Mouse (Mus musculus) midbrain, embryonic 12.5 days (tissue): ENCODE measurements around the gene Akap14. TPM values are rescaled to one million over a fixed set of nuclear protein-coding genes. Genes with fewer than 3 reads are reported as not detected.
"Not testable (repeated sequence)": the region's sequence is repeated elsewhere in the genome, so short reads cannot be mapped to it uniquely, and the experiment has no call there.

Source experiments
- ATAC-seq: fragments of 200-750 bp; cut with Nextera tagmentation; 2 replicates; pipeline ENCODE4 v1.8.0; 2017; ENCODE audit warnings: low read depth, moderate TSS enrichment, moderate library complexity; ENCODE audit not compliant: low FRiP score
- H3K27ac ChIP-seq: fragments of 300-500 bp; sonication (generic); replicated peaks from 2 replicates; pipeline ENCODE4 v1.5.1; 2016; ENCODE audit warnings: mild to moderate bottlenecking
- H3K27me3 ChIP-seq: fragments of 300-500 bp; sonication (generic); 2 replicates; pipeline ENCODE4 v1.6.1; 2016; ENCODE audit warnings: mild to moderate bottlenecking
- H3K36me3 ChIP-seq: fragments of 300-500 bp; sonication (generic); 2 replicates; pipeline ENCODE4 v1.6.1; 2016
- H3K4me1 ChIP-seq: fragments of 300-500 bp; sonication (generic); 2 replicates; pipeline ENCODE4 v1.6.1; 2016
- H3K4me2 ChIP-seq: fragments of 300-500 bp; sonication (generic); replicated peaks from 2 replicates; pipeline ENCODE4 v1.6.1; 2016; ENCODE audit warnings: mild to moderate bottlenecking, moderate library complexity
- H3K4me3 ChIP-seq: fragments of 300-500 bp; sonication (generic); 2 replicates; pipeline ENCODE4 v1.5.1; 2016; ENCODE audit warnings: mild to moderate bottlenecking
- H3K9ac ChIP-seq: fragments of 300-500 bp; sonication (generic); replicated peaks from 2 replicates; pipeline ENCODE4 v1.6.1; 2016; ENCODE audit warnings: mild to moderate bottlenecking, moderate library complexity
- H3K9me3 ChIP-seq: fragments of 300-500 bp; sonication (generic); 2 replicates; pipeline ENCODE4 v1.6.1; 2016; ENCODE audit warnings: mild to moderate bottlenecking
- WGBS: fragments of 180-500 bp; shearing (Covaris S2); methylation state at CpG from one replicate; pipeline ENCODE4 v1.1.7; 2016; 5-methylcytosine and 5-hydroxymethylcytosine counted together
- polyA plus RNA-seq: library from polyadenylated mRNA; unstranded; fragments of >200 nt; fragmentation: Nextera tagmentation; extraction: Ambion mirVana; gene quantifications from 2 replicates; pipeline ENCODE4 v1.2.1, GENCODE M21; 2016

Akap14 gene
- polyA plus RNA-seq, 1 experiment from 2014 or later, result 0.17 TPM

DNA sequence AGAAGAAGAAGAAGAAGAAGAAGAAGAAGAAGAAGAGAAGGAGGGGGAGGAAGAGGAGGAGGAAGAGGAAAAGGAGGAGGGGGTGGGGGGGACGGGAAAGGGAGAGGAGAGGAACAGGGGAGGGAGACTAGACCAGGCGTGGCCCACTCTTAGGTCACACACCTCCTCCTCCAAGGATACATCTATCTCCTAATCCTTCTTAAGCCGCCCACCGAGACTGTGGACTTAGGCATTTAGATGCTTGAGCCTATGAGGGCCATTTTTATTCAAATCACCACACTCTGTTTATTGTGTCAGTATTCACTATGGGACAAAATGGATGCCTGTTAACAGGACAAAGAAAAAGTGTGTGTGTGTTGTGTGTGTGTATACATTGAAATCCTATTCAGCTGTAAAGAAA lies 24.1 kb downstream of the Akap14 start:
- not testable (repeated sequence) for H3K27ac ChIP-seq, H3K9me3 ChIP-seq, H3K4me2 ChIP-seq, H3K4me3 ChIP-seq, H3K27me3 ChIP-seq, H3K4me1 ChIP-seq, H3K9ac ChIP-seq
- ATAC-seq, result peak; percentile 77; the same call in 1 of the 2 replicates
- peaks cover 13% of the 10 kb centered on the region; the same call in 1 of the 2 replicates for H3K36me3 ChIP-seq
- WGBS, result 50% methylated on average over 2 of the region's 4 CpGs

DNA sequence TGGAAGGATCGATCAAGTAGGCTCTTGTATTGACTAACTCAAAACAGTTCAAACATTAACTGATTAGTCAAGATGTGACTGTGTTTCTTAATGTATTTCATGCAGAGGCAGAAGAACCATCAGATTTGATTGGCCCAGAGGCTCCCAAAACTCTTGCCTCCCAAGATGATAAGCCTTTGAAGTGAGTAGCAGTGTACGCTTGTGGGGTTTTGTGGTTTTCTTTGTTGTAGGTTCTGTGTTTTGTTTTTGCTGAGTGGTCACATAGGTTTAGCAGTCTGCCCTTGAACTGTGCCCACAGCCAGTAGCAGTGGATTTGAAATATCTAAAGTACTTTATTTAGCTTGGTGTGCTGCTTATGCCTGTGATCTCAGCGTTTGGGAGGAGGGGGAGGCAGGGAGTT lies 26.9 kb downstream of the Akap14 start:
- WGBS, result 88% methylated on average over 3 of the region's 3 CpGs
- H3K9me3 ChIP-seq, result no peaks in the 10 kb centered on the region
- H3K4me1 ChIP-seq, result no peaks in the 10 kb centered on the region
- no peak for ATAC-seq
- peaks cover 23% of the 10 kb centered on the region; the same call in 1 of the 2 replicates for H3K36me3 ChIP-seq
- no peak overlapping the region for H3K27ac ChIP-seq
- no peak overlapping the region for H3K4me2 ChIP-seq
- no peak overlapping the region for H3K4me3 ChIP-seq
- no peaks in the 10 kb centered on the region for H3K27me3 ChIP-seq
- H3K9ac ChIP-seq, result no peak overlapping the region

- H3K4me2 ChIP-seq, result peak within 1 kb of the TSS; percentile 55
- H3K4me1 ChIP-seq, result peaks cover 9% of the 10 kb centered on the region
- H3K4me3 ChIP-seq, result peak within 1 kb of the TSS; percentile 62
- peak within 1 kb of the TSS; percentile 66 for H3K9ac ChIP-seq
- no peaks in the 10 kb centered on the region for H3K27me3 ChIP-seq
- H3K36me3 ChIP-seq, result no peaks in the 10 kb centered on the region
- H3K27ac ChIP-seq, result peak within 1 kb of the TSS; percentile 70
- peak; percentile 87 for ATAC-seq
- WGBS, result 21% methylated on average over 52 of the region's 58 CpGs
- H3K9me3 ChIP-seq, result no peaks in the 10 kb centered on the region
Observed at GRCm38 (mm10) chrX:37126671-37127358, 41.8 kb downstream of the Akap14 start, which contains the start of gene Nkap. Gene Nkap, plus strand, starts transcription at chrX:37126795.

GRCm38 (mm10) chrX:37125511-37125910 lies 43.1 kb downstream of the Akap14 start:
- no peak overlapping the region for H3K9ac ChIP-seq
- H3K4me2 ChIP-seq, result no peak overlapping the region
- H3K4me3 ChIP-seq, result no peak overlapping the region
- H3K27ac ChIP-seq, result no peak overlapping the region
- 92% methylated on average over 7 of the region's 7 CpGs for WGBS
- H3K4me1 ChIP-seq, result peaks cover 9% of the 10 kb centered on the region
- ATAC-seq, result no peak
- no peaks in the 10 kb centered on the region for H3K36me3 ChIP-seq
- no peaks in the 10 kb centered on the region for H3K9me3 ChIP-seq
- H3K27me3 ChIP-seq, result no peaks in the 10 kb centered on the region

DNA sequence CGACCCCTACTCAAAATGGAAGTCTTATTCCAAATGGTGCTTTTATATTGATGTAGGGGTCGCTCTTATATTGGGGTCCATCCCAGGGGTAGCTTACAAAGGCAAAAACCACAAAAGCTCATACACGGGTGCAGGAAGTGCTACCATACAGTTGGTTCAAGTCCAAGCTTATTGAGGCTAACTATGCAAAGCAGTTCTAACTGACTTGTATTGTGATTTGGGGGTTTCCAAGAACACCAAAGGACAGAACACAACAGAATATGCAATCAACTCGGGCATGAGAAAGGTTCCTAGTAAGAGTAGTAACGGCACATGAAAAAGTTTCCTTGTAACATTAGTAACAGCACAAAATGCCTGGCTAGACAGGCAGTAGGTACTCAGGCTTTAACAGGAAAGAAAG lies 48.4 kb downstream of the Akap14 start:
- peaks cover 19% of the 10 kb centered on the region for H3K27me3 ChIP-seq
- 77% methylated on average over 5 of the region's 5 CpGs for WGBS
- no peaks in the 10 kb centered on the region for H3K9me3 ChIP-seq
- no peak for ATAC-seq
- no peaks in the 10 kb centered on the region for H3K4me1 ChIP-seq
- H3K4me2 ChIP-seq, result no peak overlapping the region
- H3K27ac ChIP-seq, result no peak overlapping the region
- H3K4me3 ChIP-seq, result no peak overlapping the region
- no peak overlapping the region for H3K9ac ChIP-seq
- H3K36me3 ChIP-seq, result no peaks in the 10 kb centered on the region

GRCm38 (mm10) chrX:37119585-37119984 lies 49.1 kb downstream of the Akap14 start:
- Histone ChIP-seq H3K4me3 (no peak overlapping the region), H3K9ac (no peak overlapping the region), H3K36me3 (no peaks in the 10 kb centered on the region), H3K9me3 (no peaks in the 10 kb centered on the region), H3K4me2 (no peak overlapping the region), H3K27ac (no peak overlapping the region), H3K27me3 (peaks cover 20% of the 10 kb centered on the region), H3K4me1 (no peaks in the 10 kb centered on the region)
- no peak for ATAC-seq
- 61% methylated on average over 3 of the region's 3 CpGs for WGBS

DNA sequence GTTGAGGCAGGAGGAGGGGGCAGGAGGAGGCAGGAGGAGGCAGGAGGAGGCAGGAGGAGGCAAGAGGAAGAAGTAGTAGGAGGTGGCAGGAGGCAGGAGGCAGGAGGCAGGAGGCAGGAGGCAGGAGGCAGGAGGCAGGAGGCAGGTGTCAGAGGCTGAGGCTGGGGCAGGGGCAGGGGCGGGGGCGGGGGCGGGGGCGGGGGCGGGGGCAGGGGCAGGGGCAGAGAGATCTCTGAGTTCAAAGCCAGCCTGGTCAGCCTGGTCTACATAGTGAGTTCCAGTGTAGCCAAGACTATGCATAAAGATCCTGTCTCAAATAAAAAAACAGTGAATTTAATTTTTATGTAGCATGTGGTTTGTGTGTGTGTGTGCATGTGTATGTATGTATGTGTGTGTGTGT lies 51.6 kb downstream of the Akap14 start:
- H3K4me3 ChIP-seq, result no peak overlapping the region
- peaks cover 20% of the 10 kb centered on the region for H3K27me3 ChIP-seq
- no peak overlapping the region for H3K9ac ChIP-seq
- no peak; the same call in 1 of the 2 replicates for ATAC-seq
- no CpG with 5 or more reads among the region's 5 CpGs for WGBS
- H3K36me3 ChIP-seq, result no peaks in the 10 kb centered on the region
- no peaks in the 10 kb centered on the region for H3K9me3 ChIP-seq
- H3K4me2 ChIP-seq, result no peak overlapping the region
- H3K27ac ChIP-seq, result no peak overlapping the region
- no peaks in the 10 kb centered on the region for H3K4me1 ChIP-seq

- Histone ChIP-seq H3K36me3 (no peaks in the 10 kb centered on the region), H3K9me3 (no peaks in the 10 kb centered on the region), H3K4me1 (no peaks in the 10 kb centered on the region), H3K27ac (no peak overlapping the region), H3K27me3 (peaks cover 7% of the 10 kb centered on the region; the same call in 1 of the 2 replicates), H3K4me3 (no peak overlapping the region), H3K4me2 (no peak overlapping the region), H3K9ac (no peak overlapping the region)
- ATAC-seq, result no peak
- WGBS, result 75% methylated on average over 4 of the region's 4 CpGs
Observed at GRCm38 (mm10) chrX:37110881-37111193, 57.8 kb downstream of the Akap14 start.

DNA sequence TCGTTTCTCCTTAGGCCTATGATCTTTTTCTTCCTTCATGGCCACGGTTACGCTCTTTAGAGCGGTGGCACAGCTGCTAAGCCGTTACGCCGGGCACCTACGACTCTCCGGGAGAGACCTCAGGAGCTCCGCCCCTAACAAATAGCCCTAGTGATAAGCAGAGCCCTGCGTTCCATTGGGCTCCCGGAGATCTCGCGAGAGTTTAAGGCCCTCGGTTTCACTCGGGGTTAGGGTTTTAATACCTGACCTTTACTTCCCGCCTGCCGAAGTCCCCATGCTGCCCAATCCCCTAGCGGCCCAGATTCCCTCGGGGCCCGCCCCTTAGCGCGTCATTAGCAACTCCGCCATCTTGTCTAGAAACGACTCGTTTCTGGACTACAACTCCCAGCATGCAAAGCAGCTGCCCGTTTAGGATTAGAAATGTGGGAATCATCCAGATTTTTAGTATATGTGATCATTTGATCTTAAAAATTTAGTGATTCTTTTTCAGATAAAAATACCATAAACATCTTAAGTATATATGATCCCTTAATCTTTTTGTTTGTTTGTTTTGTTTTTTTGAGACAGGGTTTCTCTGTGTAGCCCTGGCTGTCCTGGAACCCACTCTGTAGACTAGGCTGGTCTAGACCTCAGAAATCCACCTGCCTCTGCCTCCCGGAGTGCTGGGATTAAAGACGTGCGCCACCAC lies 58.3 kb downstream of the Akap14 start, which contains the start of gene Upf3b:
Gene Upf3b (minus strand): TSS at position 130 of the 688 bp plus-strand sequence.
- Histone ChIP-seq H3K4me1 (no peaks in the 10 kb centered on the region), H3K9ac (peak within 1 kb of the TSS; percentile 58), H3K27ac (peak within 1 kb of the TSS; percentile 86), H3K4me2 (peak within 1 kb of the TSS; percentile 52), H3K36me3 (no peaks in the 10 kb centered on the region), H3K27me3 (peaks cover 2% of the 10 kb centered on the region; the same call in 1 of the 2 replicates), H3K9me3 (no peaks in the 10 kb centered on the region), H3K4me3 (peak within 1 kb of the TSS; percentile 52)
- ATAC-seq, result peak; percentile 98
- 21% methylated on average over 30 of the region's 30 CpGs for WGBS

- WGBS, result 19% methylated on average over 27 of the region's 27 CpGs
Observed at GRCm38 (mm10) chrX:37109526-37110192, 59.0 kb downstream of the Akap14 start.

DNA sequence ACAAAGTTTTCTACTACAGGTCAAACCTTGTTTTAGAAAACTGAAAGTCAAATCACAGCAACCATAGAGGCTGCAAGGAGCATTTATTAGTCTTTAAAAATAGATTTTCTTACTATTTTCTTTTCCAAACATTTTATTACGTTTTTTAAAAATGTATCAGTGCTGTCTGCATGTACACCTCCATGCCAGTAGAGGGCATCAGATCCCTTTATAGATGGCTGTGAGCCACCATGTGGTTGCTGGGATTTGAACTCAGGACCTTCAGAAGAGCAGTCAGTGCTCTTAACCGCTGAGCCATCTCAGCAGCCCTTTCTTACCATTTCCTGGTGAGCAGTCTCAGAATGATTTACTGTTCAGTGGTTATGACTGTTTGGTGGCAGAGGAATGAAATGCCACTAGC lies 64.8 kb downstream of the Akap14 start:
- Histone ChIP-seq H3K9ac (no peak overlapping the region), H3K4me2 (no peak overlapping the region), H3K36me3 (0 out of 2 replicates have a peak, but pooled peaks cover 4% of the 10 kb centered on the region), H3K9me3 (no peaks in the 10 kb centered on the region), H3K27ac (no peak overlapping the region), H3K4me3 (no peak overlapping the region), H3K27me3 (no peaks in the 10 kb centered on the region), H3K4me1 (no peaks in the 10 kb centered on the region)
- no peak for ATAC-seq
- 81% methylated on average over 2 of the region's 2 CpGs for WGBS

More at GRCm38 (mm10) chrX:37109526-37110192, 59.0 kb downstream of the Akap14 start:
- Histone ChIP-seq H3K9me3 (no peaks in the 10 kb centered on the region), H3K27me3 (no peaks in the 10 kb centered on the region), H3K4me1 (no peaks in the 10 kb centered on the region), H3K9ac (peak overlapping the region; percentile 58), H3K27ac (peak overlapping the region; percentile 86), H3K4me2 (peak overlapping the region; percentile 52), H3K4me3 (peak overlapping the region; percentile 52), H3K36me3 (no peaks in the 10 kb centered on the region)
- ATAC-seq, result peak; percentile 81
